Mouse (Mus musculus) left cerebral cortex, postnatal 36 days (tissue): ENCODE data around the gene Zfp639. TPM values are rescaled to one million over a fixed set of nuclear protein-coding genes. Genes with fewer than 3 reads are reported as not detected.
A peak's percentile ranks its signal among the peaks of the same experiment; 100 is the strongest.

Source experiments
- DNase-seq, 2 experiments: peaks; one replicate each; pipeline ENCODE4 v3.0.0; 2021 to 2022; ENCODE audit warnings: low spot score in 2 of 2, mixed read lengths in 1 of 2
- intact Hi-C: fragments of 180-260 bp; cut with DNase I; formaldehyde crosslinking; loops from one replicate; pipeline ENCODE4 v1.15.1; 2025
- total RNA-seq, 2 experiments: library from RNA; stranded (reverse); gene quantifications; 2 replicates each; pipeline ENCODE4 v1.2.3; 2021

Zfp639 gene
- 10 to 100 TPM; 33.1 to 39.1 TPM for total RNA-seq

- DNase-seq, result no peak
- intact Hi-C loops, result loop anchor here (2.0 to 5.0 kb wide), 2 partner anchors 113 to 717 kb away; partner anchors contain the start of gene Pik3ca
These were observed at the start of gene Zfp639 for GRCm38 (mm10) chr3:32509496-32510374. Gene Zfp639 (plus strand): TSS chr3:32510259.

GRCm38 (mm10) chr3:32467321-32467720 lies 42.7 kb upstream of the Zfp639 start:
- intact Hi-C loops, result no loop called here
- DNase-seq, result no peak

- intact Hi-C loops, result no loop called here
- DNase-seq, result no peak
These were observed 41.6 kb upstream of the Zfp639 start for GRCm38 (mm10) chr3:32468411-32468810.

GRCm38 (mm10) chr3:32470449-32470848 lies 39.6 kb upstream of the Zfp639 start:
- DNase-seq, result no peak
- intact Hi-C loops, result no loop called here

- DNase-seq, result peak; percentile 35 to 47
- intact Hi-C loops, result no loop called here
These were observed 39.0 kb upstream of the Zfp639 start for GRCm38 (mm10) chr3:32471098-32471497.

- DNase-seq, result no peak
- intact Hi-C loops, result no loop called here
These were observed 37.7 kb upstream of the Zfp639 start for GRCm38 (mm10) chr3:32472191-32472900.

GRCm38 (mm10) chr3:32473184-32473583 lies 36.9 kb upstream of the Zfp639 start:
- DNase-seq, result no peak
- intact Hi-C loops, result no loop called here

- DNase-seq, result no peak
- intact Hi-C loops, result no loop called here
These were observed 30.1 kb upstream of the Zfp639 start for GRCm38 (mm10) chr3:32479961-32480360.

- no peak for DNase-seq
- intact Hi-C loops, result no loop called here
These were observed 27.0 kb upstream of the Zfp639 start for GRCm38 (mm10) chr3:32483035-32483434.

GRCm38 (mm10) chr3:32486543-32486942 lies 23.5 kb upstream of the Zfp639 start:
- no peak for DNase-seq
- intact Hi-C loops, result no loop called here

GRCm38 (mm10) chr3:32488172-32488571 lies 21.9 kb upstream of the Zfp639 start:
- no peak for DNase-seq
- intact Hi-C loops, result no loop called here

GRCm38 (mm10) chr3:32490076-32490927 lies 19.8 kb upstream of the Zfp639 start:
- no peak for DNase-seq
- intact Hi-C loops, result no loop called here

- DNase-seq, result no peak
- intact Hi-C loops, result no loop called here
These were observed 19.1 kb upstream of the Zfp639 start for GRCm38 (mm10) chr3:32490928-32491315.

GRCm38 (mm10) chr3:32492097-32493090 lies 17.7 kb upstream of the Zfp639 start, which contains the start of gene Kcnmb3:
Gene Kcnmb3 (minus strand): TSS chr3:32492231.
- intact Hi-C loops, result no loop called here
- no peak for DNase-seq

- DNase-seq, result no peak
- intact Hi-C loops, result no loop called here
These were observed 15.5 kb upstream of the Zfp639 start for GRCm38 (mm10) chr3:32494387-32495087.

GRCm38 (mm10) chr3:32495088-32495770 lies 14.8 kb upstream of the Zfp639 start:
- no peak for DNase-seq
- intact Hi-C loops, result no loop called here

GRCm38 (mm10) chr3:32495856-32496710 lies 14.0 kb upstream of the Zfp639 start:
- intact Hi-C loops, result no loop called here
- no peak for DNase-seq
